Mouse (Mus musculus) stomach, embryonic 14.5 days (tissue): ENCODE measurements around the gene Gm826. TPM values are rescaled to one million over a fixed set of nuclear protein-coding genes. Genes with fewer than 3 reads are reported as not detected.

ENCODE experiments used
- ATAC-seq: fragments of 200-750 bp; cut with Nextera tagmentation; 2 replicates; pipeline ENCODE4 v1.8.0; 2017; ENCODE audit warnings: low read depth, moderate TSS enrichment; ENCODE audit not compliant: insufficient number of reproducible peaks, insufficient read depth, low FRiP score
- H3K27ac ChIP-seq: fragments of 300-500 bp; sonication (generic); 2 replicates; pipeline ENCODE4 v1.5.1; 2014; ENCODE audit warnings: mild to moderate bottlenecking, low read length, moderate library complexity, mixed read lengths
- H3K27me3 ChIP-seq: fragments of 300-500 bp; sonication (generic); 2 replicates; pipeline ENCODE4 v1.6.1; 2014; ENCODE audit warnings: low read length, control low read depth, mixed read lengths; ENCODE audit not compliant: control insufficient read depth, insufficient read depth
- H3K36me3 ChIP-seq: fragments of 300-500 bp; sonication (generic); 2 replicates; pipeline ENCODE4 v1.6.1; 2014; ENCODE audit warnings: mild to moderate bottlenecking, control low read depth, low read length, moderate library complexity, mixed read lengths; ENCODE audit not compliant: control insufficient read depth, insufficient read depth
- H3K4me1 ChIP-seq: fragments of 300-500 bp; sonication (generic); 2 replicates; pipeline ENCODE4 v1.6.1; 2014; ENCODE audit warnings: low read length, control low read depth, mixed read lengths; ENCODE audit not compliant: control insufficient read depth, insufficient read depth
- H3K4me2 ChIP-seq: fragments of 300-500 bp; sonication (generic); replicated peaks from 2 replicates; pipeline ENCODE4 v1.6.1; 2014; ENCODE audit warnings: low read depth, low read length, control low read depth
- H3K4me3 ChIP-seq: fragments of 300-500 bp; sonication (generic); 2 replicates; pipeline ENCODE4 v1.5.1; 2014; ENCODE audit warnings: low read depth, low read length, control low read depth
- H3K9ac ChIP-seq: fragments of 300-500 bp; sonication (generic); replicated peaks from 2 replicates; pipeline ENCODE4 v1.6.1; 2014; ENCODE audit warnings: low read depth, mild to moderate bottlenecking, control low read depth, low read length, moderate library complexity, mixed read lengths
- H3K9me3 ChIP-seq: fragments of 300-500 bp; sonication (generic); 2 replicates; pipeline ENCODE4 v1.6.1; 2016; ENCODE audit warnings: low read depth, low read length, control low read depth; ENCODE audit not compliant: control insufficient read depth
- WGBS: fragments of 180-500 bp; shearing (Covaris S2); extraction: QIAGEN DNeasy Blood & Tissue Kit; methylation state at CpG from one replicate; pipeline ENCODE4 v1.1.7; 2014; 5-methylcytosine and 5-hydroxymethylcytosine counted together
- polyA plus RNA-seq: library from polyadenylated mRNA; unstranded; fragments of >200 nt; fragmentation: Nextera tagmentation; extraction: Ambion mirVana; gene quantifications from 2 replicates; pipeline ENCODE4 v1.2.1, GENCODE M21; 2014

Gm826 gene
- polyA plus RNA-seq, 1 experiment from 2014 or later = not detected

- ATAC-seq = no peak
- no peak overlapping the region for H3K4me3 ChIP-seq
- WGBS = 67% methylated on average over 4 of the region's 4 CpGs
- no peaks in the 10 kb centered on the region for H3K9me3 ChIP-seq
- H3K4me2 ChIP-seq = no peak overlapping the region
- H3K4me1 ChIP-seq = no peaks in the 10 kb centered on the region
- H3K36me3 ChIP-seq = no peaks in the 10 kb centered on the region
- H3K27ac ChIP-seq = no peak overlapping the region
- no peaks in the 10 kb centered on the region for H3K27me3 ChIP-seq
- no peak overlapping the region for H3K9ac ChIP-seq
Measured at GRCm38 (mm10) chr2:160302013-160302412, 31.9 kb downstream of the Gm826 start.

- no peak for ATAC-seq
- no peaks in the 10 kb centered on the region for H3K27me3 ChIP-seq
- H3K4me1 ChIP-seq = no peaks in the 10 kb centered on the region
- H3K4me3 ChIP-seq = no peak overlapping the region
- H3K9ac ChIP-seq = no peak overlapping the region
- H3K4me2 ChIP-seq = no peak overlapping the region
- H3K9me3 ChIP-seq = no peaks in the 10 kb centered on the region
- no peak overlapping the region for H3K27ac ChIP-seq
- H3K36me3 ChIP-seq = no peaks in the 10 kb centered on the region
Measured at GRCm38 (mm10) chr2:160298586-160298985, 35.4 kb downstream of the Gm826 start.

DNA sequence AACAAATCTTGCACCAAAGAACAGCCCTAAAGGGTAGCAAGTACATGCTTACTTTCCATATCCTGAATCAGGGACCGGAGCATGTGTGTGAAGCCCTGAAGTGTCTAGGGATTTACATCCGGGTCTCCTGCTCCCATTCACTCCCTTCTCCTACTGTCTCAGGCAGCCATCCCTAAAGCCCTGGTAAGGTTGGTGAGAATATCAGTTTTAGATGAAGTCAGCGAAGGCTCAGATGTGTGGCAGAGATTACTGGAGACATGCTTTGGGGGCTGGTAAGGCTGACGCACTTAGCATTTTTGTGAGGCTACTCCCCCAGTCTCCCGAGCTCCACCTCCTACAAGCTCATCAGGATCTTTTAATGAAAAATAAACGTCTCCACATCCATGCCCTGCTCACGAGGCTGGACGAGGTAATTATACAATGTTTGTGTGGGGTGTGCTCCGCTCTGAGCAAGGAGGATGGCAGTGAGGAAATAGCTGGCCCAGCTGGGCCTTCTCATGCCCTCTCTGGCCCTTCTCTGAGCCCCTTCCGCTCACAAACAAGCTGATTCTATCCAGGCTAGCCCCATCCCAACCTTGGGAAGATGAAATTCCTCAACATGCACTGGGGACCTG, 45.3 kb downstream of the Gm826 start:
- no peaks in the 10 kb centered on the region for H3K4me1 ChIP-seq
- no peak overlapping the region for H3K4me3 ChIP-seq
- no peak overlapping the region for H3K9ac ChIP-seq
- H3K4me2 ChIP-seq = no peak overlapping the region
- no peak for ATAC-seq
- no peaks in the 10 kb centered on the region for H3K27me3 ChIP-seq
- 56% methylated on average over 10 of the region's 10 CpGs for WGBS
- H3K36me3 ChIP-seq = no peaks in the 10 kb centered on the region
- H3K27ac ChIP-seq = no peak overlapping the region
- H3K9me3 ChIP-seq = no peaks in the 10 kb centered on the region

GRCm38 (mm10) chr2:160275959-160276657, 57.9 kb downstream of the Gm826 start:
- WGBS = 78% methylated on average over 5 of the region's 5 CpGs
- H3K36me3 ChIP-seq = no peaks in the 10 kb centered on the region
- no peak overlapping the region for H3K9ac ChIP-seq
- no peak overlapping the region for H3K4me3 ChIP-seq
- no peaks in the 10 kb centered on the region for H3K27me3 ChIP-seq
- H3K27ac ChIP-seq = no peak overlapping the region
- no peak overlapping the region for H3K4me2 ChIP-seq
- H3K9me3 ChIP-seq = no peaks in the 10 kb centered on the region
- no peaks in the 10 kb centered on the region for H3K4me1 ChIP-seq
- no peak for ATAC-seq

- Histone ChIP-seq H3K4me1 (no peaks in the 10 kb centered on the region), H3K27ac (no peak overlapping the region), H3K27me3 (no peaks in the 10 kb centered on the region), H3K9ac (no peak overlapping the region), H3K4me3 (no peak overlapping the region), H3K36me3 (no peaks in the 10 kb centered on the region), H3K9me3 (no peaks in the 10 kb centered on the region), H3K4me2 (no peak overlapping the region)
- WGBS = 91% methylated on average over 11 of the region's 11 CpGs
- no peak for ATAC-seq
Measured at GRCm38 (mm10) chr2:160267828-160268453, 66.0 kb downstream of the Gm826 start.

GRCm38 (mm10) chr2:160263861-160264260, 70.1 kb downstream of the Gm826 start:
- Histone ChIP-seq H3K4me2 (no peak overlapping the region), H3K27ac (no peak overlapping the region), H3K4me1 (no peaks in the 10 kb centered on the region), H3K4me3 (no peak overlapping the region), H3K9ac (no peak overlapping the region), H3K36me3 (no peaks in the 10 kb centered on the region), H3K9me3 (no peaks in the 10 kb centered on the region), H3K27me3 (no peaks in the 10 kb centered on the region)
- 83% methylated on average over 8 of the region's 8 CpGs for WGBS
- ATAC-seq = no peak

DNA sequence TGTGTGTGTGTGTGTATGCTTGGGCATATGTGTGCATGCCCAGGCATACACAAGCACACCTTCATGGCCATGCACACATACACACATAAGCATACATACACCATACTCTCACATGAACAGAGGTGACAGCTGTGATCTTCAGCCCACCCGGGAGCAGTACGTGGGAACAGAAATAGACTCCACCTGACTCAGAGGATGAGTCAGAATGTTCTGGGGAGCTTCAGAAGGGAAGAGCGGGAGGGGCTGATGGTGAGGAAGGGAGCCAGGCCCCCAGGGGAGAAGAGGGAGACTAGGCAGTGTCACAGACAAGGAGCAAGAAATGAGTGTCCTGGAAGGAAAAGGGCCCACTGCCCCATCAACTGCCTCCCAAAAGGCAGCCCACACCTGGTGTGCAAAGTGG, 72.4 kb downstream of the Gm826 start:
- Histone ChIP-seq H3K9ac (no peak overlapping the region), H3K4me3 (no peak overlapping the region), H3K36me3 (no peaks in the 10 kb centered on the region), H3K9me3 (no peaks in the 10 kb centered on the region), H3K4me2 (no peak overlapping the region), H3K27me3 (no peaks in the 10 kb centered on the region), H3K27ac (no peak overlapping the region), H3K4me1 (no peaks in the 10 kb centered on the region)
- no peak for ATAC-seq
- 78% methylated on average over 3 of the region's 3 CpGs for WGBS
